Mouse (Mus musculus): ENCODE results near the gene Atp9a. TPM values are rescaled to one million over a fixed set of nuclear protein-coding genes. Genes with fewer than 3 reads are reported as not detected.

Atp9a gene
- total and polyA plus RNA-seq, 3 experiments = not detected

GRCm38 (mm10) chr2:168602387-168602741 is 139.8 kb downstream of the Atp9a start:
- Histone ChIP-seq H3K27ac (ENCODE audit: control insufficient read depth, low read depth, low read length) (no peak overlapping the region), H3K4me1 (ENCODE audit: control insufficient read depth in 1 of 2, insufficient read depth in 2 of 2, low read length in 2 of 2) (no peaks in the 10 kb centered on the region), H3K9ac (ENCODE audit: control insufficient read depth, low read depth, low read length, poor library complexity, severe bottlenecking) (no peak overlapping the region), H3K79me2 (ENCODE audit: control insufficient read depth, insufficient read depth, low read length, poor library complexity) (no peaks in the 10 kb centered on the region), H3K4me3 (ENCODE audit: control insufficient read depth in 1 of 2, insufficient read depth in 1 of 2, low read depth in 2 of 2, low read length in 2 of 2) (no peak overlapping the region), H3K9me3 (replicated peaks; ENCODE audit: insufficient read depth, low read length) (no peaks in the 10 kb centered on the region), H3K36me3 (ENCODE audit: control insufficient read depth in 1 of 2, insufficient read depth in 2 of 2, low read length in 2 of 2) (no peaks in the 10 kb centered on the region), H3K27me3 (ENCODE audit: control insufficient read depth in 1 of 2, insufficient read depth in 2 of 2, low read length in 2 of 2) (no peaks in the 10 kb centered on the region)
- DNase-seq (ENCODE audit: low read depth, low spot score) = no peak
- TF ChIP-seq MYC (IDR thresholded peaks at IDR 0.05; ENCODE audit: low read depth, low read length) (no peak), MAZ (IDR thresholded peaks at IDR 0.05; ENCODE audit: low read depth, low read length) (no peak)

DNA sequence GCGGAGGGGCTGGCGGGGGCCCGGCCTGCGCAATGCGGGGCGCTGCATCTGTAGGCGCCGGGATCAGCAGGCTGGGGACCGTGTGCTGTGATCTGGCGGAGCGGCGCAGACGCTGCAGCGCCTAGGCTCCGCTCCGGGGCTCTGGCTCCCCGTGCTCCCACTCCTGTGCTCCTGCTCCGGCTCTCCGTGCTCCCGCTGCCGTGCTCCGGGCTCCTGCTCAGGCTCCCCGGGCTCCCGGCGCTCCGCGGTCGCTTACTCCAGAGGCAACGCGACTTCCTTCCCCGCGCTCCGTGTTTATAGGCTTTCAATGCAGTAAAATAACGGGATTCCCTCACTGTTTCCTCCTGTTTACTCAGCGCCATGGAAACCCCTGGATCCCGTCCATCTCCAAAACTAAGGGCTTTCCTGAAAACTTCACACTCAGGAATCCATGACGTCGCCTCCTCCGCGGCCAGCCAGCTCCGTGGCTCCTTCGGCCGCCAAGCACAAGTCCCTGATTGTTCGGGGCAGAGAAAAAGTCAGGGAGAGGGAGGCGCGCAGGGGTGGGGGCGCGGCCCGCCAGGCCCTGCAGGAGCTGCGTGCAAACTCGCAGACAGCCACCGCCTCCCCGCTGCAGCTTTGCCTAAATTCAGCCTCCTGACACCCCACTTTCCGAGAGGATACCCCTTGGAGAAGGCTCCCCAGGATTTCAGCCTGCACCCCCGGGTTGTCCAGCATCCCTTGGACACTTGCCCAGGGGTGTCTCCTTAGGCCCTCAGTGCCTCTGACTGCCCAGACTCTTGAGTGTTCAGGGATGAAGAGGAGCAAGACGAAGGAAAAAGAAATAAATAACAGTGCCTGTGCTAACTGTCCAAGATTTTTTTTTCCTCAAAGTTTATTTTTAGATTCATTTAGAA is 140.5 kb downstream of the Atp9a start, which contains the start of gene Nfatc2:
TSS of gene Nfatc2 (minus strand) at position 167 of the 896 bp plus-strand sequence.
- no peaks in the 10 kb centered on the region for H3K9me3 ChIP-seq (replicated peaks; ENCODE audit: insufficient read depth, low read length)
- no peaks in the 10 kb centered on the region for H3K4me1 ChIP-seq (ENCODE audit: control insufficient read depth in 1 of 2, insufficient read depth in 2 of 2, low read length in 2 of 2)
- no peak within 1 kb of the TSS for H3K4me3 ChIP-seq (ENCODE audit: control insufficient read depth in 1 of 2, insufficient read depth in 1 of 2, low read depth in 2 of 2, low read length in 2 of 2)
- no peak for DNase-seq (ENCODE audit: low read depth, low spot score)
- H3K36me3 ChIP-seq (ENCODE audit: control insufficient read depth in 1 of 2, insufficient read depth in 2 of 2, low read length in 2 of 2) = no peaks in the 10 kb centered on the region
- H3K79me2 ChIP-seq (ENCODE audit: control insufficient read depth, insufficient read depth, low read length, poor library complexity) = no peaks in the 10 kb centered on the region
- TF ChIP-seq MAZ (IDR thresholded peaks at IDR 0.05; ENCODE audit: low read depth, low read length) (no peak), CTCF (IDR thresholded peaks at IDR 0.05 in 2 of 3, conservative IDR thresholded peaks at IDR 0.05 in 1 of 3; ENCODE audit: control insufficient read depth in 1 of 3, insufficient read depth in 1 of 3, low read depth in 2 of 3, low read length in 3 of 3, poor library complexity in 1 of 3, severe bottlenecking in 1 of 3) (no peak), POLR2A (IDR thresholded peaks at IDR 0.05; ENCODE audit: control insufficient read depth in 1 of 2, insufficient read depth in 1 of 2, low read depth in 1 of 2, low read length in 2 of 2, poor library complexity in 1 of 2) (no peak), ZC3H11A (IDR thresholded peaks at IDR 0.05; ENCODE audit: low read depth, low read length) (no peak)
- no peak within 1 kb of the TSS for H3K27ac ChIP-seq (ENCODE audit: control insufficient read depth, low read depth, low read length)
- H3K27me3 ChIP-seq (ENCODE audit: control insufficient read depth in 1 of 2, insufficient read depth in 2 of 2, low read length in 2 of 2) = no peaks in the 10 kb centered on the region
- no peak within 1 kb of the TSS for H3K9ac ChIP-seq (ENCODE audit: control insufficient read depth, low read depth, low read length, poor library complexity, severe bottlenecking)

DNA sequence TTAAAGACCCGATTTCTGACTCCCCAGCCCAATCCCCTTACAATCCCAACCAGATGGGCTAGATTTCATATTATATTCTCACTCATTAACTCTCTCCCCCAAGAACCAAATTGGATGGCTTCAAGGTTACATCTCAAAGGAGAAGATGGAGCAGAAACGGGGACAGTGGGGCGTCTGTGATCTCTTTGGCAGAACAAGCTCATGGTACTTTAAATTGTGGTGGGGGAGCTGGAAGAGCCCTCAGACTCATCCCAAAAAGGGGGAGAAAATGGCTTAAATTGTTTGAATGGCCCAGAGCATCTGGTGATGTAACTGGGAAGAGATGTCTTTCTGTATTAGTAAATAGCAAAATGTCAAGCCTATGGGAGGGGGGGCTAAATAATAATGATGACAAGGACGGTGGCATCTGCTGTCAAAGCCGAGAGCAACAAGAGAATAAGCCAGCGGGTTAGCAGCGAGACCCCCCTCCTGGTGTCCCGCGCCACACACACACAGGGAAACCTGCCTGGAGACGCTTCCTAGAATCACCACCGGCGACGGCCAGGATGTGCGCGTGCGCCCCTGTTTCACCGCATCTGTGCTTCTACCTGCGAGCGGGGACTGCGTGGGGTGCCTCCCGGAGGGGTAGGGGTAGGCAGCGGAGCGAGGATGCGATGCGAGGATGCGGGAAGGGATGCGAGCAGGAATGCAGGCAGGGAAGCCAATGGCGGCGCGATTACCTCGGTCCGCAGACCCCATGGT is 141.3 kb downstream of the Atp9a start:
- no peak for DNase-seq (ENCODE audit: low read depth, low spot score)
- no peaks in the 10 kb centered on the region for H3K27me3 ChIP-seq (ENCODE audit: control insufficient read depth in 1 of 2, insufficient read depth in 2 of 2, low read length in 2 of 2)
- TF ChIP-seq RAD21 (IDR thresholded peaks at IDR 0.05; ENCODE audit: low read depth, low read length) (no peak), USF1 (IDR thresholded peaks at IDR 0.05; ENCODE audit: low read depth, low read length) (no peak), MEF2A (IDR thresholded peaks at IDR 0.05; ENCODE audit: extremely low read depth, insufficient replicate concordance, low read depth, low read length, poor library complexity, severe bottlenecking) (no peak), KAT2A (conservative IDR thresholded peaks at IDR 0.05; ENCODE audit: low read depth, low read length) (no peak), SIN3A (IDR thresholded peaks at IDR 0.05; ENCODE audit: low read length) (no peak), TBP (IDR thresholded peaks at IDR 0.05; ENCODE audit: low read depth, low read length) (no peak), GABPA (IDR thresholded peaks at IDR 0.05; ENCODE audit: low read depth, low read length) (no peak), JUND (IDR thresholded peaks at IDR 0.05; ENCODE audit: low read depth, low read length) (no peak), CHD1 (IDR thresholded peaks at IDR 0.05; ENCODE audit: low read depth, low read length) (no peak), MYB (IDR thresholded peaks at IDR 0.05; ENCODE audit: low read depth, low read length) (no peak), SMC3 (IDR thresholded peaks at IDR 0.05; ENCODE audit: low read depth, low read length) (no peak), TCF12 (IDR thresholded peaks at IDR 0.05; ENCODE audit: low read depth, low read length) (no peak), GATA1 (IDR thresholded peaks at IDR 0.05; ENCODE audit: low read depth, low read length) (no peak), RCOR1 (IDR thresholded peaks at IDR 0.05; ENCODE audit: low read depth, low read length) (no peak), BHLHE40 (IDR thresholded peaks at IDR 0.05; ENCODE audit: borderline replicate concordance, low read depth, low read length) (no peak), ETS1 (IDR thresholded peaks at IDR 0.05; ENCODE audit: low read depth, low read length) (no peak), CTCF (IDR thresholded peaks at IDR 0.05 in 2 of 3, conservative IDR thresholded peaks at IDR 0.05 in 1 of 3; ENCODE audit: control insufficient read depth in 1 of 3, insufficient read depth in 1 of 3, low read depth in 2 of 3, low read length in 3 of 3, poor library complexity in 1 of 3, severe bottlenecking in 1 of 3) (no peak), UBTF (IDR thresholded peaks at IDR 0.05; ENCODE audit: borderline replicate concordance, insufficient read depth, low read depth, low read length) (no peak), E2F4 (IDR thresholded peaks at IDR 0.05; ENCODE audit: borderline replicate concordance, low read depth, low read length) (no peak)

More for the DNA sequence above, 141.3 kb downstream of the Atp9a start:
- no peaks in the 10 kb centered on the region for H3K9me3 ChIP-seq (replicated peaks; ENCODE audit: insufficient read depth, low read length)
- H3K79me2 ChIP-seq (ENCODE audit: control insufficient read depth, insufficient read depth, low read length, poor library complexity) = no peaks in the 10 kb centered on the region
- no peaks in the 10 kb centered on the region for H3K36me3 ChIP-seq (ENCODE audit: control insufficient read depth in 1 of 2, insufficient read depth in 2 of 2, low read length in 2 of 2)
- H3K9ac ChIP-seq (ENCODE audit: control insufficient read depth, low read depth, low read length, poor library complexity, severe bottlenecking) = no peak overlapping the region
- H3K27ac ChIP-seq (ENCODE audit: control insufficient read depth, low read depth, low read length) = no peak overlapping the region
- H3K4me3 ChIP-seq (ENCODE audit: control insufficient read depth in 1 of 2, insufficient read depth in 1 of 2, low read depth in 2 of 2, low read length in 2 of 2) = no peak overlapping the region
- no peaks in the 10 kb centered on the region for H3K4me1 ChIP-seq (ENCODE audit: control insufficient read depth in 1 of 2, insufficient read depth in 2 of 2, low read length in 2 of 2)

Data from MEL (cell line).